Mouse (Mus musculus) embryonic facial prominence, embryonic 10.5 days (tissue): ENCODE results near the gene Gabbr2. TPM values are rescaled to one million over a fixed set of nuclear protein-coding genes. Genes with fewer than 3 reads are reported as not detected.
A peak's percentile ranks its signal among the peaks of the same experiment; 100 is the strongest.

Experiments
- DNase-seq: peaks from one replicate; pipeline ENCODE4 v3.0.0-alpha.2; 2017; ENCODE audit warnings: low spot score
- H3K27ac ChIP-seq: fragments of 300-500 bp; sonication (generic); replicated peaks from 2 replicates; pipeline ENCODE4 v1.5.1; 2016; ENCODE audit warnings: mild to moderate bottlenecking
- H3K27me3 ChIP-seq: fragments of 300-500 bp; sonication (generic); replicated peaks from 2 replicates; pipeline ENCODE4 v1.6.1; 2016; ENCODE audit warnings: low read depth, mild to moderate bottlenecking; ENCODE audit not compliant: poor library complexity, severe bottlenecking
- H3K36me3 ChIP-seq: fragments of 300-500 bp; sonication (generic); replicated peaks from 2 replicates; pipeline ENCODE4 v1.6.1; 2016; ENCODE audit warnings: mild to moderate bottlenecking, moderate library complexity
- H3K4me1 ChIP-seq: fragments of 300-500 bp; sonication (generic); 2 replicates; pipeline ENCODE4 v1.6.1; 2016
- H3K4me3 ChIP-seq: fragments of 300-500 bp; sonication (generic); 2 replicates; pipeline ENCODE4 v1.5.1; 2016; ENCODE audit warnings: mild to moderate bottlenecking, moderate library complexity
- H3K9me3 ChIP-seq: fragments of 300-500 bp; sonication (generic); 2 replicates; pipeline ENCODE4 v1.6.1; 2016; ENCODE audit warnings: mild to moderate bottlenecking
- WGBS: fragments of 180-500 bp; shearing (Covaris S2); methylation state at CpG from one replicate; pipeline ENCODE4 v1.1.7; 2016; 5-methylcytosine and 5-hydroxymethylcytosine counted together
- polyA plus RNA-seq: library from polyadenylated mRNA; unstranded; fragments of >200 nt; fragmentation: Nextera tagmentation; extraction: Ambion mirVana; gene quantifications from 2 replicates; pipeline ENCODE4 v1.2.1, GENCODE M21; 2016

The Gabbr2 gene
- polyA plus RNA-seq, 1 experiment from 2014 or later = 0.30 TPM

DNA sequence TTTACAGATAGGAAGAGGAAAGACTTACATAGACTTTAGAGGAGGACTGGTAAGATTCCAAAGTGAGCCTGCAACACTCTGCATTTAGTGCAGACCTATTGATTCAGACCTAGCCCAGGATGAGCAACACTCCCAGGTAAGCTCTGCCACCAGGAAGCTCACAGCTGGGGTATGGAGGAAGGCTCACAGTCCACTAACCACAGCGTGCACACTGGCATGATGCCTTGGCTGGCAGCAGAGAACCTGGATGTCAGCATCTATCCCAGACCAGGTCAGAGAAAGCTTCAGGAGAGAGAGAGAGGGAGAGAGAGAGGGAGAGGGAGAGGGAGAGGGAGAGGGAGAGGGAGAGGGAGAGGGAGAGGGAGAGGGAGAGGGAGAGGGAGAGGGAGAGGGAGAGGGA, 231.8 kb downstream of the Gabbr2 start:
- Histone ChIP-seq H3K27ac (no peak overlapping the region), H3K27me3 (no peaks in the 10 kb centered on the region), H3K9me3 (no peaks in the 10 kb centered on the region), H3K36me3 (no peaks in the 10 kb centered on the region), H3K4me1 (peaks cover 14% of the 10 kb centered on the region), H3K4me3 (no peak overlapping the region)
- DNase-seq = no peak
- WGBS = 87% methylated on average over 1 of the region's 1 CpGs

DNA sequence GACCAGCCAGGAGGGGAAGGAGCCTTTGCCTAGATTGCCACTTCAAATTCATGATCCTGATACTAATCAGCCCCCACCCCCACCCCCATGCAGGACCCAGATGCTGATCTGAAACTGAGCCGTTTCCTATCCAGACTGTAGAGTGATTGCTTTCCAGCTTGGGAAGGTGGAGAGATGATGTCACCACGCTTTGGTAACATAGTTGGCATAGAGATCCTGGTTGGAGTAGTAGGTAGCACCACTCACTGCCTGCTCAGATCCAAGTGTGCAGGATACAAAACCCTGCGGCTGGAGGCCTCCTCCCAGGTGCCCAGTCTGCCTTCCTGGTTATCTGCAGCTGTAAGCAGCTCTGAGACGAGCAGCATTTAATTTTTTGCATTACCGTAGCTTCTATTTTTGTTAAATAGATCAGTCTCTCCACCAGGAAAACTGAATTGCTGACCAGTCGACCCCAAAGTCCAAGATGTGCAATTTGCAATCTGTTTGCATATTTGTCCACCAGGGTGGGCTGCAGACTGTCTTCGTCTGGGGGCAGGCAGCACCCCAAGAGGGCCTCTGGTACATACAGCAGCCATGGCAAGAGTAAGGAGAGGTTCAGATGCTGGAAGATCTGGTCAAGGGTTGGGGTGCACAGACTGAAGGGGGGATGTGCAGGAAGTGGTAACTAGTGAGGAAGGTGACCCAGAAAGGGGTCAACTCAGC, 233.2 kb downstream of the Gabbr2 start:
- Histone ChIP-seq H3K4me3 (no peak overlapping the region), H3K4me1 (peaks cover 20% of the 10 kb centered on the region), H3K9me3 (no peaks in the 10 kb centered on the region), H3K27ac (no peak overlapping the region), H3K36me3 (no peaks in the 10 kb centered on the region), H3K27me3 (no peaks in the 10 kb centered on the region)
- 76% methylated on average over 7 of the region's 7 CpGs for WGBS
- DNase-seq = no peak

DNA sequence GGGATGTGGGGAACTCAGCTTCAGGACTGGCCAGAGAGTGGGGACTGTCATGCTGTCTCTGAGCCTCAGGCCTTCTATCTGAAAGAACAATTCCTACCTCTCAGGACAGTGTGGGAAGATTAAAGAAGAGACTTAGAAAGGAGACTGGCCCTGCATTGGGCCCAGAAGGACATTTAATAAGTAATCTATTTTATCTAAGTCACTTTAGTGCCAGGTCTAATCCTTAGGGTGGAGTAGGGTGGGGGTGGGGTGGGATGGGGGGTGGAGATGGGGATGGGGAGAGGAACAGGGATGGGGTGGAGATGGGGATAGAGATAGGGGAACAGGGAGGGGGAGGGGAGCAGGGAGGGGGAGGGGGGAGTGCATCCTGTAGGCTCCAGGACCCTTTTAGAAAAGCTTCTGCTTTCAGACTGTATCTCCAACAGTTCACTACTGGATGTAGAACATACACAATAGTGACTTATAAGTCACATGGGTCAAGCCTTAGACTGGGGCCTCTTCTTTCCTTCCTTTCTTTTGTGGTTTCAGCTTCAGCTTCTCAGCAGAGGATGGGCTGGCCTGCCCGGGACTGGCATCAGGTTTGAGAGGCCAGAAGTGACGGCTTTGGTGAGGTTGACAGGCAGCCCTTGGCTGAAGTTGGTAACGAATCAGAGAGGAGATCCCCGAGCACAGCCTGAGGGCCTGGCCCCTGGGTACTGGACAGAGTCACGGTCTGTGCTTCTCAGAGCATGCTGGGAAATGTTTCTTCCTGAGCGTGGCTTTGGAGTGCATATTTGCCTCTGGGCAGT, 237.1 kb downstream of the Gabbr2 start:
- Histone ChIP-seq H3K9me3 (no peaks in the 10 kb centered on the region), H3K27me3 (no peaks in the 10 kb centered on the region), H3K4me3 (no peak overlapping the region), H3K36me3 (no peaks in the 10 kb centered on the region), H3K4me1 (peaks cover 28% of the 10 kb centered on the region), H3K27ac (no peak overlapping the region)
- DNase-seq = no peak
- WGBS = 28% methylated on average over 6 of the region's 6 CpGs

DNA sequence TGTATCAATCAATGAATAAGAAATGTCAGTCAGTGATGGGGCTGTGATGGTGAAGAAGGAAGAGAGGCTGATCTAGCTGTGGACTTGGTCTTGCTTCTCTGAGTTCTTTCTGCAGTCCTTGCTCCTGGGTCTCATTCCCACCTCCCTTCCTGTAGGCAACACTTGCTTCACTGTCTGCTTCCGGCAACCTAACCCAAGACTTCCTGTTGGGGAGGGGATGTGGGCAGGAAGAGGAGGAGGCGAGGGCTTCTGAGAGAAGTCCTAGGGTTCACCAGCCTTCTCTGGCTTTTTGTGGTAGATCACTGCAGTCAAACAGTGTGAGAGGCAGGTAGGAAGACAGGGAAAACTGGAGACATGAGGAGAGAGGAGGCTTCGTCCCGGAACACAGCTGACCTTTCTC, 239.4 kb downstream of the Gabbr2 start:
- Histone ChIP-seq H3K36me3 (no peaks in the 10 kb centered on the region), H3K4me1 (peaks cover 29% of the 10 kb centered on the region), H3K9me3 (no peaks in the 10 kb centered on the region), H3K27me3 (0 out of 2 replicates have a peak, but pooled peaks cover 2% of the 10 kb centered on the region), H3K4me3 (no peak overlapping the region), H3K27ac (no peak overlapping the region)
- 64% methylated on average over 4 of the region's 4 CpGs for WGBS
- no peak for DNase-seq

DNA sequence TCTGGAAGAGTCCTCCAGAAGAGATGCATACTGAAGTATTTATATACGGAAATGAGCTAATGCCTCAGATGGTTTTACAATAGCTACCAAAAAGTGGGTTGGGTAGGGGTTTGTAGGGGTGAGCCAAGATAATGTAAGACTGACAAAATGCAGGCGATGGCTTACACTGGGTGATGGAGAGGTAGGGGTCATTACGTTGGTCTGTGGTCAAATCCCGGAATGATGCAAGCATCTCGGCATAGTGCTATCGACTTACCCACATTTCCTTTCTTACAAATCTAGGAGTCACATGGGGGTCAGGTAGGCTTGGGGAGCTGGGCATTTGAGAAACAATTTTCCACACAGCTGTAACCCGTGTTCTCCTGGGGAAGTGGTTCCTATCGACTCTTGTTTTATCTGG, 242.7 kb downstream of the Gabbr2 start:
- DNase-seq = no peak

DNA sequence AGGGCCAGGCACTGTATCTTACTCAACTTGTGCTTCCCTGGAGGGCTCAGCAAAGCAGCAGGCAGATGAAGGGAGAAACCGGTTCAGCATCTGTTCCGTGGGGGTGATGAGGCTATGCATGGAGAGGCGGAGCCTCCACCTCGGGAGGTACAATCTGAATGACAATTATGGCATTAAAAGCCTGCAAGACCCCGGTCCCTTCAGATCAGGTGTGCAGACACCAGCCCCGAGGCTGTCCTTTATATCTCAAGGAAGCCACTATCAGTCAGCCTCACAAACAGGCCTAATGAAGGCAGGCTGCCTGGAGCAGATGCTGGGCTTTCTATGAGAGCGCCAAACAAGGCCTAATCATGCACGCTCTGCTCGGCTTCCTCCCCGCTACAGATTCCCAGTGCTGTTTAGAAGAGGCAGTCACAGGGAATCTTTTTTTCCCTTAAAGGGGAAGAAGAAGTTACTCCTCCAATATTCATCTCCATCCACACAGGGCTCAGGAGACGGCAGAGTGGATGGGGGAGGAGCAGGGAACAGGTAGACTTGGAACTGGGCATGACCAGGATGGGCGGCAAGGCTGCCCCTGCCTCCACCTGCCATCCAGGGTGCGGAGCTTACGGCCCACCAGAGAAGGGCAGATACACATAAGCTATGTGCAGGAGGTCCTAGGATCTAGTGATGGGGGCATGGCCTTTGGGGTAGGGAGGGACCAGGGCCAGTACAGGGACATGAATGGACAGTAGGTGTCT, 244.5 kb downstream of the Gabbr2 start:
- Histone ChIP-seq H3K9me3 (no peaks in the 10 kb centered on the region), H3K27ac (no peak overlapping the region), H3K4me1 (peaks cover 30% of the 10 kb centered on the region), H3K36me3 (no peaks in the 10 kb centered on the region), H3K27me3 (0 out of 2 replicates have a peak, but pooled peaks cover 8% of the 10 kb centered on the region), H3K4me3 (no peak overlapping the region)
- WGBS = 34% methylated on average over 14 of the region's 14 CpGs
- no peak for DNase-seq

More for the DNA sequence above, 242.7 kb downstream of the Gabbr2 start:
- 73% methylated on average over 8 of the region's 8 CpGs for WGBS
- Histone ChIP-seq H3K27me3 (0 out of 2 replicates have a peak, but pooled peaks cover 8% of the 10 kb centered on the region), H3K27ac (no peak overlapping the region), H3K4me1 (peaks cover 30% of the 10 kb centered on the region), H3K36me3 (no peaks in the 10 kb centered on the region), H3K9me3 (no peaks in the 10 kb centered on the region), H3K4me3 (no peak overlapping the region)

DNA sequence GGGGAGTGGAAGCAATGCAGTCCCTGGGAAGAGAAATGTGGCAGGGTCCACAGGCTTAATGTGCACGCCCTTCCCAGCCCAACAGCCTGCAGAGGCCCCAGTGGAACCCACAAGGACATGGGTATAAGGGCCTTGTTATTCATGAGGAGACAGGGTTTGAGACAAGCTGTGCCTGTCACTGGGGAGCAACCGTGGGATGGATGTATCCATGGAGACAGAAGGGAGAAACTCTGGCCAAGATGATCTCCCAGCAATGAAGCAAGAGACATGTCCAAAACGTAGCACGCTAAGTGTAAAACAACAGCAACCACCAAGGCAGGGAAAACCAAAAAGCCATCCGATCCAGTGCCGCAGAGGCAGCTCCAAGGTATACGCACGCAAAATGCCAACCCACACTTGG, 246.1 kb downstream of the Gabbr2 start:
- no peak for DNase-seq

DNA sequence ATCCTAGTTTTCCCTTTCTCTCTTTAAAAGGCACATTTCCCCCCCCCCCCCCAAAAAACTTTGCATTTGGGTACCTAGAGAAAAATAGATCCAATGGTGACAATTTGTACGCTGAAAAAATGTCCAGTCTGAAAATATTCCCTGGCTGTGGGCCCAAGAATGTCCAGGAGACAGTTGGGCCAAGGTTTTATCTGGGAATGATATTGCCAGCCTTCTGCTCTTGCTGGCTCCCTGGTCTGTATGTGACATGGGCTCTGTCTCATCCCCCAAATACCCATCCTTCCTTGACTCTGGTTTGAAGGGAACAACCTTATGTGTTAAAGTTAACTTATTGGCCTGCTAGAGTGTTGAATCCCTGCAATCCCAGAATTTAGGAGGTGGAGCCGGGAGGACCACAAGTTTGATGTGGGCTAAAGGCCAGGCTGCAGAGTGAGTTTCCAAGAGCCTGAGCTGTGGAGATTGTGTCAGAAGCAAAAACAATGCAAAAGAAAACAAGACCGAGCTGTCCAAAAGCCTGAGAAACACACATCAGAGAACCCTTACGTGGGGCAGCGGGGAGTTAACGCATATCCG, 247.0 kb downstream of the Gabbr2 start:
- Histone ChIP-seq H3K36me3 (no peaks in the 10 kb centered on the region), H3K9me3 (no peaks in the 10 kb centered on the region), H3K4me3 (no peak overlapping the region), H3K4me1 (peaks cover 32% of the 10 kb centered on the region), H3K27ac (no peak overlapping the region), H3K27me3 (0 out of 2 replicates have a peak, but pooled peaks cover 8% of the 10 kb centered on the region)
- DNase-seq = no peak
- 85% methylated on average over 7 of the region's 7 CpGs for WGBS

More for the DNA sequence above, 246.1 kb downstream of the Gabbr2 start:
- Histone ChIP-seq H3K4me1 (peaks cover 32% of the 10 kb centered on the region), H3K36me3 (no peaks in the 10 kb centered on the region), H3K4me3 (no peak overlapping the region), H3K27ac (no peak overlapping the region), H3K27me3 (0 out of 2 replicates have a peak, but pooled peaks cover 8% of the 10 kb centered on the region), H3K9me3 (no peaks in the 10 kb centered on the region)
- 84% methylated on average over 8 of the region's 8 CpGs for WGBS

DNA sequence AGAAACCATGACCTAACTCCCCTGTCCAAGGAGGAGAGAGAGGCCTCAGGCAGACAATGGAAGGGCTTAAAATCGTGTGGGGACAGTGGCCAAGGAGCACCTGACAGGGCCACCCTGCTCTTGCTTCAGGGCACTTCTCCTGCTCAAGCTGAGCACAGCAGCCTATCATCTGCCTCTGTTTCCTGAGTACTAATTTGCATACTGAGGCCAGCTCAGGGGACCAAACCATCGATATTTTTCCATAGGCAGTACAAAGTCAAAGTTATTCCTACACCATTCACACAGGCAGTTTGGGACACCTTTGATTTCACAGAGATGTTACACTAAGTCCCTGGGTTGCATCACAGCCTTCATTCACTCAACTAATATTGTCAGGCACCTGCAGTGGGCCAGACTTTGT, 249.1 kb downstream of the Gabbr2 start:
- DNase-seq = no peak
- Histone ChIP-seq H3K36me3 (no peaks in the 10 kb centered on the region), H3K4me3 (no peak overlapping the region), H3K27ac (no peak overlapping the region), H3K4me1 (peaks cover 23% of the 10 kb centered on the region), H3K9me3 (no peaks in the 10 kb centered on the region), H3K27me3 (0 out of 2 replicates have a peak, but pooled peaks cover 8% of the 10 kb centered on the region)
- 26% methylated on average over 2 of the region's 2 CpGs for WGBS

DNA sequence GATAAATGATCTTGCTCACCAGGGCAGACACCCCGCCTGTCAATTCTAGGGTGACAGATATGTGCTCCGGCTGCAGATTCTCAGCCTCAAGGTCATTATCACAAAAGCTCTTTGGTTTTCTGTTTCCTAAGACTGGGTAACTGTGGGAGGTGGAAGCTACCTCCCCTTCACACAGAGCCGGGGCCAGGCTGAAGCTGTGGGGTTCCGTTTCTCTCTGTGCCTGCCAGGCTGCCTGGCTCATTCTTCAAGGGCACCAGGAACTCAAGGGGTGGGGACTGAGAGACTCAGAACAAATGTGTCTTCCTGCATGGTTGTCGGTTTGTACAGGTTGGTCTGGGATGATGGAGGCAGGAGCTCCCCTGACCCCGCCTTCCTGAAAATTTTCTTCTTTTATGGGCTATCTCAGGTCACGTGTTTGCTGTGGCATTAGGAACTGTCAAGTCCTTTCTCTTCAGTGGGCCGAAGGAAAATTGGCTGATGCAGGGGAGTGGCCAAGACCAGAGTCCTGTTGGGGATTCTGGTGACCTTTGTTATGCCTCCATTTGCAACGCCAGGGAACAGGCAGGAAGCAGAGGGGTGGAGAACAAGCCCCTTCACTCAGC, 254.7 kb downstream of the Gabbr2 start:
- no peaks in the 10 kb centered on the region for H3K9me3 ChIP-seq
- H3K27ac ChIP-seq = no peak overlapping the region
- no peak for DNase-seq
- no peaks in the 10 kb centered on the region for H3K36me3 ChIP-seq
- H3K27me3 ChIP-seq = peaks cover 9% of the 10 kb centered on the region; the same call in 1 of the 2 replicates
- H3K4me3 ChIP-seq = no peak overlapping the region
- WGBS = 47% methylated on average over 9 of the region's 9 CpGs
- peaks cover 23% of the 10 kb centered on the region for H3K4me1 ChIP-seq

DNA sequence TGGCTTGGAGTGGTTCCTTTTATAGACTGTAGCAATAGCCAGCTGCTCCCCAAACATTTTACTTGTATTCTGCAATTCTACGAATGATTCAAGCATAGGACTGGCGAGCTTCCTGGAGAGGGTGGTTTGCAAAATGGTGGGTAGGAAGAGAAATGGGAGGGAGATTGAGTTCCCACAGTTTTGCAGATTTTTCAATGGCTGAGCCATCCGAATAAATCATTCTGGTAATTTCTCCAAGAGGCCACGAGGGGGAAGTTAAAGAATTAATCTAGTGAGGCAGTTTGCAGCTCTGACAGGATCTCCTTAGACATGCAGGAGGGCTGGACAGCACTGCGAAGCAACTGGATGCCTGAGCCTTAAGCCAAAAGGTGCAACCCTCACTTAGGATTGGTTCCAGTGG, 256.8 kb downstream of the Gabbr2 start:
- H3K27me3 ChIP-seq = peaks cover 9% of the 10 kb centered on the region; the same call in 1 of the 2 replicates
- H3K27ac ChIP-seq = no peak overlapping the region
- DNase-seq = no peak
- WGBS = 69% methylated on average over 5 of the region's 5 CpGs
- H3K36me3 ChIP-seq = no peaks in the 10 kb centered on the region
- H3K9me3 ChIP-seq = no peaks in the 10 kb centered on the region
- peaks cover 30% of the 10 kb centered on the region for H3K4me1 ChIP-seq
- H3K4me3 ChIP-seq = no peak overlapping the region

DNA sequence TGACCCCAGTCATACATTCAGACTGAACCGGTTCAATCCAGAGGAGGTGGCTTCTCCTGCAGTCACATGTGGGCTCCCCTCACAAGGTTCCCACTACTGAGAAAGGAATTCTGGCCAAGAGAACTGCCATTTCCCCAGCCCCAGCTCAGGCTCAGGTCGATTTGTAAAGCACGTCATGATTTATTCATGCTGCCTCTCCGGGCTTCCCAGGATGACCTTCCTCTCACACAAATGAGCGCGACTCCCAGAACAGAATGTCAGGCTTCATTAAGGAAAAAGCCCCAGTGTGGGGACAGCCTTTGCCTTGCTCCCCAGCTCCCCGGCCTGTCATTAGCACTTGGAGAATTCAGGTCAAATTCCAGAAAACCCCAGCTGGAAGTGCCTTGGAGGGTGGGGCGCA, 260.1 kb downstream of the Gabbr2 start:
- no peak for DNase-seq
- H3K27ac ChIP-seq = peak overlapping the region; percentile 20; the same call in 1 of the 2 replicates
- no peak overlapping the region for H3K4me3 ChIP-seq
- peaks cover 9% of the 10 kb centered on the region; the same call in 1 of the 2 replicates for H3K27me3 ChIP-seq
- WGBS = 26% methylated on average over 8 of the region's 8 CpGs
- no peaks in the 10 kb centered on the region for H3K9me3 ChIP-seq
- peaks cover 42% of the 10 kb centered on the region for H3K4me1 ChIP-seq
- H3K36me3 ChIP-seq = no peaks in the 10 kb centered on the region
